Mouse (Mus musculus) kidney, embryonic 14.5 days (tissue): ENCODE results near the gene Elmsan1. TPM values are rescaled to one million over a fixed set of nuclear protein-coding genes. Genes with fewer than 3 reads are reported as not detected.
A peak's percentile ranks its signal among the peaks of the same experiment; 100 is the strongest.

ENCODE experiments used
- ATAC-seq: fragments of 200-750 bp; cut with Nextera tagmentation; 2 replicates; pipeline ENCODE4 v1.8.0; 2017; ENCODE audit warnings: moderate number of reproducible peaks, mild to moderate bottlenecking, moderate TSS enrichment, moderate library complexity; ENCODE audit not compliant: low FRiP score, low TSS enrichment
- H3K27ac ChIP-seq: fragments of 300-500 bp; sonication (generic); 2 replicates; pipeline ENCODE4 v1.5.1; 2014; ENCODE audit warnings: low read depth, mild to moderate bottlenecking, low read length, moderate library complexity, mixed read lengths
- H3K27me3 ChIP-seq: fragments of 300-500 bp; sonication (generic); 2 replicates; pipeline ENCODE4 v1.6.1; 2014; ENCODE audit warnings: mild to moderate bottlenecking, low read length; ENCODE audit not compliant: control insufficient read depth, insufficient read depth
- H3K36me3 ChIP-seq: fragments of 300-500 bp; sonication (generic); 2 replicates; pipeline ENCODE4 v1.6.1; 2014; ENCODE audit warnings: low read length, mixed read lengths; ENCODE audit not compliant: control insufficient read depth, insufficient read depth
- H3K4me1 ChIP-seq: fragments of 300-500 bp; sonication (generic); 2 replicates; pipeline ENCODE4 v1.6.1; 2014; ENCODE audit warnings: low read length, mixed read lengths; ENCODE audit not compliant: control insufficient read depth, insufficient read depth
- H3K4me2 ChIP-seq: fragments of 300-500 bp; sonication (generic); replicated peaks from 2 replicates; pipeline ENCODE4 v1.6.1; 2014; ENCODE audit warnings: low read depth, mild to moderate bottlenecking, low read length
- H3K4me3 ChIP-seq: fragments of 300-500 bp; sonication (generic); 2 replicates; pipeline ENCODE4 v1.5.1; 2014; ENCODE audit warnings: mild to moderate bottlenecking, low read length
- H3K9ac ChIP-seq: fragments of 300-500 bp; sonication (generic); 2 replicates; pipeline ENCODE4 v1.6.1; 2014; ENCODE audit warnings: low read depth, mild to moderate bottlenecking, low read length, moderate library complexity
- H3K9me3 ChIP-seq: fragments of 300-500 bp; sonication (generic); 2 replicates; pipeline ENCODE4 v1.6.1; 2016; ENCODE audit warnings: low read length; ENCODE audit not compliant: control insufficient read depth
- WGBS: fragments of 180-500 bp; shearing (Covaris S2); extraction: QIAGEN DNeasy Blood & Tissue Kit; methylation state at CpG from one replicate; pipeline ENCODE4 v1.1.7; 2014; 5-methylcytosine and 5-hydroxymethylcytosine counted together
- polyA plus RNA-seq: library from polyadenylated mRNA; unstranded; fragments of >200 nt; fragmentation: Nextera tagmentation; extraction: Ambion mirVana; gene quantifications from 2 replicates; pipeline ENCODE4 v1.2.1, GENCODE M21; 2014

Elmsan1 gene
- polyA plus RNA-seq, 1 experiment from 2014 or later: 9.3 TPM

DNA sequence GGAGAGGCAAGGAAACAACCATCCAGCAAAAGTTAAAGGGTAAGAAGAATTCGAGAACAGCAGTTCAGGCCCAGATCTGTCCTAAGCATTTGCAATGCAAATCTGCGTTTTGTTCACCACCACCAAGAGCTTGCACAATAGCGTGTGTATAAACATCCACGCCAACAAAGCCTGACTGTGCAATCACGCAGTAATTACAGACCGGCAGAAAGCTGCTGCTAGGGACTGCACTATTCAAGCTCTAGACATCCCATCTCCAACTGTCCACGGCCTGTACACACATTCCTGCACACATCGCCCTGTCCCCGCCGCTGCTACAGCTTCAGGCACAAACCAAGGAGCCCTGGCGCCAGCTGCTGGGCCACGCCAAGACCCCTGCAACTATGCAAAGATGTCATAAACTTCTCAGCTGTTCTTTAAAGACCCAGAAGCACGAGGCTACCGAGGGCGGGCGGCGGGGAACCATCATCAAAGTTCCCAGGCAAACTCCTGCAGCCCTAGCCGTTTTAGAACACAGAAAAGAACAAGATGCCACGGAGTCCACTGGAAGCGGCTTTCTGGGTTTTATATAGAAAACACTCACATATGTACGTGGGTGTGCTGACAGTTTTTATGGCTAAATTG is 1.1 kb downstream of the Elmsan1 start:
- Histone ChIP-seq H3K9me3 (no peaks in the 10 kb centered on the region), H3K27ac (peak overlapping the region; percentile 91), H3K36me3 (peaks cover 5% of the 10 kb centered on the region; the same call in 1 of the 2 replicates), H3K4me3 (peak overlapping the region; percentile 88), H3K9ac (peak overlapping the region; percentile 91), H3K4me1 (peaks cover 35% of the 10 kb centered on the region), H3K4me2 (peak overlapping the region; percentile 87), H3K27me3 (0 out of 2 replicates have a peak, but pooled peaks cover 2% of the 10 kb centered on the region)
- 4% methylated on average over 21 of the region's 21 CpGs for WGBS
- ATAC-seq: no peak

DNA sequence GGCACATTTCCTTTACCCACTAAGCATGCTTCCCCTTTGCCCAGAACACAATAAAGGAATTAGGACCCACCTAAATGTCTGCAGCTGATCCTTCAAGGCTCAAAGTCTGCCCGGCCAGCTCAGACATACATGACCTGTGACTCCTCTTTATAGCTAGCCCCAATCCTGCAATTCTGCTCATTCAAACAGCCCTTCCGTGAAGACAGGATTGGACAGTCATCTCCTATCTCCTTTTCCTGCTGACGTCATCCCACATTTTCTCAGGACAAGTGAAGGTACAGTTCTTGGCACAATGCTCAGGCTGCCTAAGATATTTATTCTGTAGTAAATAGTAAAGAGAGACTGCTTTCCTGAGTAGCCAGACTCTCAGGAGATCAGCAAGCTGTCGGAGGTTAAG is 1.6 kb downstream of the Elmsan1 start:
- 29% methylated on average over 4 of the region's 4 CpGs for WGBS
- 0 out of 2 replicates have a peak, but pooled peaks cover 2% of the 10 kb centered on the region for H3K27me3 ChIP-seq
- peak overlapping the region; percentile 91; the same call in 1 of the 2 replicates for H3K27ac ChIP-seq
- peak overlapping the region; percentile 88 for H3K4me3 ChIP-seq
- no peaks in the 10 kb centered on the region for H3K9me3 ChIP-seq
- no peak for ATAC-seq
- peak overlapping the region; percentile 87; the same call in 1 of the 2 replicates for H3K4me2 ChIP-seq
- no peak overlapping the region for H3K9ac ChIP-seq
- H3K4me1 ChIP-seq: peaks cover 39% of the 10 kb centered on the region
- peaks cover 5% of the 10 kb centered on the region; the same call in 1 of the 2 replicates for H3K36me3 ChIP-seq

DNA sequence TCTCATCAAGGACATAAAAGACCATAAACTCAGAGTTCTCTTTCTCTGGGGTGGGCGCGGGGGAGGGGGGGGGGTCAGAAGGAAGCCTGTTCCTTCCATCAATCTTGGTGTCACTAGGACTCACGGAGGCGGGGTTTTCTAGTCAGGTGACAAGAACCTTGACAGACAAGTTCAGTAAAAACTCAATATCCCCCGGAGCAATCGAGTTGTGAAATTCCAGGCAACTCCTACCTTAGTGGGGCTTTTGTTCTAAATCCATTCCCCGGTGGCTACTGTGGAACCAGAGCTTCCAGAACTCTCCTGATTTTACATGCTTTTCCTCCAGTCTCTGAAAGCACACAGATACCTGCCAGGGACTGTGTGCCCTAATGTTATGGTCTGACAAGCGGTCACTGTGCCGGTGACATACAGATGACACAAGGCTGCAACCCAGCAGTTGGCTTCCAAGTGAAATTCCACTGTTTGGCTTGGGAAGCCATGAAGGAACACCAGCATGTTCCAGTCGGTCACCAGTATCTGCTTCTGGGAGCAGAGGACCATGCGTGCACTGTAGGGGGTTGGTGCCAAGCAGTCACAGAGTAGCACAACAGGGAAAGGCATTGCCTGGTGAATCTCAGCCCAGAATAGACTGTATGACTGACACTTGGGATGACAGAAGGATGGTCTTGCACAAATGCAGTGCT is 2.8 kb downstream of the Elmsan1 start:
- 0 out of 2 replicates have a peak overlapping the region, but pooled peaks have one; percentile 19 for H3K27ac ChIP-seq
- no peak for ATAC-seq
- H3K4me3 ChIP-seq: no peak overlapping the region
- H3K4me1 ChIP-seq: peaks cover 45% of the 10 kb centered on the region
- H3K9me3 ChIP-seq: no peaks in the 10 kb centered on the region
- H3K4me2 ChIP-seq: no peak overlapping the region; the same call in 1 of the 2 replicates
- H3K27me3 ChIP-seq: 0 out of 2 replicates have a peak, but pooled peaks cover 2% of the 10 kb centered on the region
- H3K9ac ChIP-seq: no peak overlapping the region
- WGBS: 40% methylated on average over 10 of the region's 11 CpGs
- H3K36me3 ChIP-seq: peaks cover 5% of the 10 kb centered on the region; the same call in 1 of the 2 replicates

DNA sequence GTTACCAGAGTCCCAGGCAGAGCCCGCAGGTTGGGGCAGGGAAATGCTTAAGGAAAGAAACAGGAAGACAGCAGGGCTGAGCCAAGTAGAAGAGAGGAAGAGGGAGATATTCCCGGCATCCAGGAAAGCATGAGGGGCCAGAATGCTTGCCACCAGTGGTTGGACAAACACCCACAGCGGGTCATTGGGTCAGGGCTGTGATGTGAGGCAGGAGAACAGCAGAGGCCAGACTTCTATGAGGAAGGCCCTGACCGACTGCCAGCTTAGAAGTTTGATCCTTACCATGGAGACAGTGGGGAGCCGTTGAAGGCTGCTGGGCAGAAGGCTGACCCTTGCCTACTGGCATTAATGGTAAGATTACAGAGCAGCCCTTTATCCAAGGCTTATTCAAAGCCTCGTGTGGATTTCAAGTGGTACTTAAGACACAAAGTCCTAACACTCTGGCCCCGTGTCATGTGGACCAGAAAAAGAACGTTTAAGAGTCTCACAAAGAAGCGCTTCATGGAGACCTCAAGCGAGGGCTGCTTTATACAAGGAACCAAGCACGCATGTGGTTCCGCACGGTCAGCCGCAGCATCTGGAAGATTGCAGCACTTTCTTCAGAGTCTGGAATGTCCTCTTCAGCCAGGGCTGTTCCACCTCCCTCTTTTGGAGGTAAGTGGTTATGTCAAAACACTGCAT is 4.0 kb downstream of the Elmsan1 start:
- Histone ChIP-seq H3K27ac (peak overlapping the region; percentile 37), H3K36me3 (peaks cover 5% of the 10 kb centered on the region; the same call in 1 of the 2 replicates), H3K27me3 (no peaks in the 10 kb centered on the region), H3K9ac (no peak overlapping the region), H3K4me1 (peaks cover 45% of the 10 kb centered on the region), H3K4me3 (no peak overlapping the region), H3K4me2 (0 out of 2 replicates have a peak overlapping the region, but pooled peaks have one; percentile 4), H3K9me3 (no peaks in the 10 kb centered on the region)
- 43% methylated on average over 14 of the region's 14 CpGs for WGBS
- ATAC-seq: no peak

DNA sequence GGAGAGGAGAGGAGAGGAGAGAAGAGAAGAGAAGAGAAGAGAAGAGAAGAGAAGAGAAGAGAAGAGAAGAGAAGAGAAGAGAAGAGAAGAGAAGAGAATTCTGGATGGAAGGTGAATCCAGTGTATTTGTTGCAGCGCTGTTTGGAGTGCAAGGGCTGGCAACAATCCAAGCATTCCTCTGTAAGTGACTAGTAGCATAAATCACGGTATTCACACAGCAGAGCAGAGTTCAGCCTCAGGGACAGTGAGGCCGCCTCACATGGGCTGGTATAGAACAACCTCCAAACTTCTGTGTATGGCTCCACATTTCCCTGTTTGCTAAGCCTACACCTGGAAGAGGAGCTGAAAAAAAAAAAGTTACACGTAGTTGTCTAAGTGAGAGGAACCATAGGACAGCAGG is 6.4 kb downstream of the Elmsan1 start:
- H3K36me3 ChIP-seq: peaks cover 5% of the 10 kb centered on the region; the same call in 1 of the 2 replicates
- H3K4me2 ChIP-seq: no peak overlapping the region
- no peaks in the 10 kb centered on the region for H3K9me3 ChIP-seq
- no peak overlapping the region for H3K27ac ChIP-seq
- no peak overlapping the region for H3K9ac ChIP-seq
- no peak overlapping the region for H3K4me3 ChIP-seq
- ATAC-seq: no peak
- H3K4me1 ChIP-seq: peaks cover 39% of the 10 kb centered on the region
- no peaks in the 10 kb centered on the region for H3K27me3 ChIP-seq
- 27% methylated on average over 4 of the region's 4 CpGs for WGBS

DNA sequence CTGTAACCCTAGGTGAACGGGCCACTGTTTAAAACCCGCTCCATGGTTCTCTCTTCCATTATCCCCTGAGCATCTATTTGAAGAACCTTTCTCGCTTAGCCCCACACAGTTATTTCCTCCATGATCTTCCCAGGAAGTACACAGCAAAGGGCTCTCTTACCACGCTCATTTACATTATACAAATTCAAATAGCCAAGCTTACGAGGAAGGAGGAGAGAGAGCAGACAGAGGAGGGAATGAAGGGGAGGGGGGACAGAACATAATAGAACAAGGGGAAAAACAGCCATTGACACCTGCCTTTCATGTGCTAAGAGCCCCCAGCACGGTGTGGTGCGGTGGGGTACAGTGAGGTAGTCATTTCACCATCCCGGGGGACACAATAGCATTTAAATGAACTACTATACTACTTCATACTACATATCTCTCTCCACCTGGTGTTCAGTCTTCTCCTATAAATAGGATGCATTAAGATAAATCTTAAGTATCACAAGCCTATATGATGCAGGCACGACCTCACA is 7.6 kb downstream of the Elmsan1 start:
- Histone ChIP-seq H3K4me1 (peaks cover 34% of the 10 kb centered on the region), H3K36me3 (peaks cover 5% of the 10 kb centered on the region; the same call in 1 of the 2 replicates), H3K4me2 (no peak overlapping the region), H3K4me3 (no peak overlapping the region), H3K27ac (no peak overlapping the region), H3K9ac (no peak overlapping the region), H3K27me3 (no peaks in the 10 kb centered on the region), H3K9me3 (no peaks in the 10 kb centered on the region)
- 63% methylated on average over 9 of the region's 9 CpGs for WGBS
- no peak for ATAC-seq

DNA sequence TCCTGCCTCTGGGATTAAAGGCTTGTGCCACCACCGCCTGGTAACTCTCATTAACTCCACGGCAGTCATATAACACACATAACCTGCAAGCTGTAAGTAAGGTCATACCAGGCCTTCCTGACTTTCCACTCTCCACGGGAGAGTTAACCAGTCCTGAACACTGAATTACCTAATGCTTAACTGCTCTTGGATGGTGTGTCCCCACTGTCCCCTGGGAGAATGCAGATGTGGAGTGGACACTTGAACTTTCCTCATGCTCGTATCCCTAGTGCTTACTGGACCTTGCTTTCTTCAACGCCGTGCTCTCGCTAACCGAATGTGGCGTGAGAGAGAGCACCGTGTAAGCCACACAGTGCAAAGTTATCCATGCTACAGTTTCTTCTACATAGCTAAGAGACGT is 8.4 kb downstream of the Elmsan1 start:
- WGBS: 83% methylated on average over 11 of the region's 11 CpGs

DNA sequence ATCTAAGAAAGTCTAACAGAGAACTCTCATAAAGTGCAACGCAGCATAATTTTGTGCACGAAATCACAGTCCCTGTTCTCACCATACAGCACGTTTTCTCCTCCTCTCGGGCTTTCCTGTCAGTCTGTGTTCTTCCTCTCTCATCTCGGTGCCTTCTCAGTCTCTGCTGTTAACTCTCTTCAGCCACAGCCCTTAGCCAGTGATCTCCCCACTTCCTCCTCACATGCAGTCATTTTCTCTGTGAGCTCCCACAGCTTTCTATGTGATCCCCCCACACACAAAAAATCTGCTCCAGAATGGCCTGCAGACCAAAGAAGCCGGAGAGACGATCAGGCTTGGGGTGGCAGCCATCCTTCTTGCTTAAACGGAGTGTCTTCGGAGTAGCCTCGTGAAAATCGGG is 9.6 kb downstream of the Elmsan1 start:
- Histone ChIP-seq H3K36me3 (no peaks in the 10 kb centered on the region), H3K9ac (no peak overlapping the region), H3K9me3 (no peaks in the 10 kb centered on the region), H3K4me2 (no peak overlapping the region), H3K27ac (no peak overlapping the region), H3K27me3 (no peaks in the 10 kb centered on the region), H3K4me3 (no peak overlapping the region), H3K4me1 (peaks cover 16% of the 10 kb centered on the region)
- WGBS: 79% methylated on average over 11 of the region's 11 CpGs
- ATAC-seq: no peak

More for the DNA sequence above, 8.4 kb downstream of the Elmsan1 start:
- no peaks in the 10 kb centered on the region for H3K9me3 ChIP-seq
- no peak overlapping the region for H3K4me3 ChIP-seq
- no peak overlapping the region for H3K9ac ChIP-seq
- H3K4me1 ChIP-seq: peaks cover 26% of the 10 kb centered on the region
- no peak for ATAC-seq
- no peaks in the 10 kb centered on the region for H3K27me3 ChIP-seq
- no peak overlapping the region for H3K27ac ChIP-seq
- H3K36me3 ChIP-seq: peaks cover 5% of the 10 kb centered on the region; the same call in 1 of the 2 replicates
- no peak overlapping the region for H3K4me2 ChIP-seq
